Mouse (Mus musculus): ENCODE measurements around the gene Sipa1.

DNA sequence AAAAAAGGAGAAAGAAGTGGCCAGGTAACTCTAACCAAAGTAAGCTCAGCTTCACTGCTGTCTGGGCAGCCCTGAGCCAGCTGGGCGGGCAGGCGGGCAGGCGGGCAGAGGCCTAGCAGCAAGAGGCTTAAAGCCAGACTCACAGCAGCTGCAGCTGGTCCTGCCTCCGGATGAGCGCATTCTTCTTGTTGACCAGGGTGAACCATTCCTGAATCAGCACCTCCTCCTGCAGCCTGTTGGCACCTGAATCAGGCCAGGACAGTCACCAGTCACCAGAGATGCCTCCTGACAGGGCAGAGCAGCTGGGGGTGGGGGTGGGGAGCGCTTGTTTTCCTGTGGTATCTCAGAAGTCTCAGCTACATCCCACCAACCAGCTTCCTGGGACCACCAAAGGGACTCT is 46.6 kb upstream of the Sipa1 start:
- TF ChIP-seq GATA1 (IDR thresholded peaks at IDR 0.05; ENCODE audit: borderline replicate concordance, low read length) (no peak), FLI1 (IDR thresholded peaks at IDR 0.05; ENCODE audit: low read length) (no peak)
